Mouse (Mus musculus): ENCODE results near the gene Fabp3. TPM values are rescaled to one million over a fixed set of nuclear protein-coding genes. Genes with fewer than 3 reads are reported as not detected.
A peak's percentile ranks its signal among the peaks of the same experiment; 100 is the strongest.

Fabp3 gene
- total RNA-seq, 2 experiments from 2014 or later: 218 to 234 TPM

DNA sequence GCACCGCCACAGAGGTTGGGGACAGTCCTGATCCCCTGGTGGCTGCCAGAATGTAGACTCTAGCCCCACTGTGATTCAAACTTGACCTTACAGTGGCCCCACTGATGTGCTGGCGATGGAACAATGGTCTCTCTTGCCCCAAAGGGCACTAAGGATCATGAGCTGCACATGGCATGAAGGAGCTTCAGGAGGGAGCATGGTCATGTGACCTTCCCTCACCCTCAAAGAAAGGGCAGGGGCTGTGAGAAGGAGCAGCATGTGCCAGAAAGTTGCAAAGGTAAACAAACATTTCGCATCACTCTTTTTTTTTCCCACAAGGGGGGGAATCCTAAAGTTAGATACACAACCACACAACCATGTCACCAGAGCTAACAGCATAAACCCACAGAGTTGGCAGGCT is 9.7 kb downstream of the Fabp3 start:
- intact Hi-C loops (cut with DNase I): no loop called here
- DNase-seq (ENCODE audit: extremely low spot score in 1 of 2, low spot score in 2 of 2): no peak

DNA sequence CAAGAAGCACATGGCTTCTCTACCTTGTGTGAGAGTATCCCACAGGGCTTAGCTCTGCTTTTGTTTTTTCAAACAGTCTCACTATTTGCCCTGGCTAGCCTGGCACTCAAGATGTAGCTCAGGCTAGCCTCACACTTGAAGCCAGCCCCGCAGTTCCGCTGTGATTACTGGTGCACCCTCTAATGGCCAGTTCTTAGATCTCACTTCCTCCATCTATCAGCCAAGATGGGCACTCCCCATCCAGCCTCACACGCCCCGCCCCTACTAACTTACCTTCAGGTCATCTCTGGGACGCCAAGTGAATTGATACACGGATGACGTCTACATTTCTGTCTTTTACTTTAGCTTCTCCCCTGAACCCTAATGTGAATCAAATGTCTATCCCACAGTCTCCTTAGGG is 11.2 kb downstream of the Fabp3 start:
- DNase-seq (ENCODE audit: extremely low spot score in 1 of 2, low spot score in 2 of 2): no peak
- intact Hi-C loops (cut with DNase I): no loop called here

DNA sequence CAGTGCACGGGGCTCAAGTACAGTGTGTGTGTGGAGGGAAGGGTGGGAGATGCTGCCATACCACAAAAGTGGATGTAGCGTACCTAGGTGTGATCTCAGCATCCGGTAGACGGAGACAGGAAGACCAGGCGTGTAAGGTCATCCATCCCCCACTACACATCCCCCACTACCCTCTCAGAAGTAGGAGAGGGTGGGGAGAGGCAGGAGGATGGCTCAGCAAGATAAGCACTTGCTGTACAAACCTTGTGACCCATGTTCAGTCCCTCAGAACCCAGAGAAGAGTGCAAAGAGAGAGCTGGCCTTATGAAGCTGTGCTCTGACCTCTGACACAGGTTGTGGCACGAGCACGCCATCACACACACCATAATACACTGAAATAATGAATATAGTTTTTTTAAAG is 13.2 kb downstream of the Fabp3 start:
- intact Hi-C loops (cut with DNase I): no loop called here
- DNase-seq (ENCODE audit: extremely low spot score in 1 of 2, low spot score in 2 of 2): no peak

DNA sequence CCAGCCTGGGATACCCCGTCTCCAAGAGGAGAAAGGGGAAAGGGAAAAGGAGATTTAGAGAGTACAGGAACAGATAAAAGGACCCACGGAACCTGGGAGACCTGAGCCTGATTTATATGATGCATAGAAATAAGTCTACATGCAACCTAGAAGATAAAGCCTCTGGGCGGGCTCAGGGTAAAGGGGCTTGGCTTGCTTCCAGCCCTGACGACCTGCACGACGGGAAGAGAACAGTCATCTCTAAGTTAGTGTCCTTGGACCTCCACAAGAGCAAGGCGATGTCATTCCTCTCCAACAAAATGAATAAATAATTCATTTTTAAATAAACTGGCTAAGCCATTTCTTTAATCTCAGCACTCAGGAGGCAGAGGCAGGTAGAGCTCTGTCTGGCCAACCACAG is 14.2 kb downstream of the Fabp3 start:
- intact Hi-C loops (cut with DNase I): no loop called here
- DNase-seq (ENCODE audit: extremely low spot score in 1 of 2, low spot score in 2 of 2): no peak

DNA sequence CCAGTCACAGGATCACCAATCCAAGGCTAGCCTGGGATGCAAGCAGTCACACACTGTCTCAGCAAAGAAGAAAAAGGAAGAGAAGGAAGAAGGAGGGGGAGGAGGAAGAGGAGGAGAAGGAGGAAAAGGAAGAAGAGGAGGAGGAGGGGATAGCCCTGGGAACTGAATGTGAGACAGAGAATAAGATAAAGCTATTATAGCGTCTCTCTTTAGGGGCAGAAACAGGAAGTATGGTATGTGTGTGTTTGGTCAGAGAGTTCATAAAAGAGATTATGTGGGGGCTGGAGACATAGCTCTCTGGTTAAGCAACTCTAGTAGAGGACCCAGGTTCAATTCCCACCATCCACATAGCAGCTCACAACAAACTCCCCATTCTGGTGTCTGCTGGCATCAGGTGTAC is 14.8 kb downstream of the Fabp3 start:
- intact Hi-C loops (cut with DNase I): no loop called here
- no peak for DNase-seq (ENCODE audit: extremely low spot score in 1 of 2, low spot score in 2 of 2)

DNA sequence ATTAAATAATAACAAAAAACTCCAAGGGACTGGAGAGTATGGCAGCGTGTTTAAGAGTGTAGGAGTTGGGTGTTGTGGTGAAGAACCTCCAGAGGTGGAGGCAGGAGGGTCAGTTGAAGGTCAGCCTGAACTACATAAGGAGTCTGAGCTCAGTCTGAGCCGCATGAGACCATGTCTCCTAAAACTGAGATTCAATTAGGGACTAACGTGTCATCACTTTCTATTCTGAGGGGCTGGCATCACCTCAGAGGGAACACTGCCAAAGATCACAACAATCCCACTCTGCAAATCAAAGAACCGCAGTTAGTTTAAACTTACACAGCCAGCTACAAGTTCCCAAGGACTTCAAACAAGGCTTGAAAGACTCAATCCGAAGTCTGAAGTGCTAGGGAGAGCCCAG is 15.2 kb downstream of the Fabp3 start:
- intact Hi-C loops (cut with DNase I): no loop called here
- DNase-seq (ENCODE audit: extremely low spot score in 1 of 2, low spot score in 2 of 2): no peak

DNA sequence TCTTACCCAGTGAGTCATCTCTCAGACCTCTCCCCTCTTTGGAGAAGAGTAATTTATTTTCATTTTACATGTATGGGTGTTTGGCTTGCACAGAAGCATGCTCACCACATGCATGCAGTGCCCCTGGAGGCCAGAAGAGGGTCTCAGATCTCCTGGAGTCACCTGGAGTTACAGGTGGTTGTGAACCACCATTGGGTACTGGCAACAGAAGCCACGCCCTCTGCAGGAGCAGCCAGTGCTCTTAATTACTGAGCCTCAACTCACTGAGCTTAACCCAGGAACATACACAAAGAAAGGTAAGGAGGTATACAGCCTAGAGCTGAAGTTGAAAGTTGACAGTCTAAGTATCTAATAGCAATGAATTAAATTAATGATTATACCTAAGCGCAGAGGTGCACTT is 17.1 kb downstream of the Fabp3 start:
- DNase-seq (ENCODE audit: extremely low spot score in 1 of 2, low spot score in 2 of 2): no peak
- intact Hi-C loops (cut with DNase I): no loop called here

DNA sequence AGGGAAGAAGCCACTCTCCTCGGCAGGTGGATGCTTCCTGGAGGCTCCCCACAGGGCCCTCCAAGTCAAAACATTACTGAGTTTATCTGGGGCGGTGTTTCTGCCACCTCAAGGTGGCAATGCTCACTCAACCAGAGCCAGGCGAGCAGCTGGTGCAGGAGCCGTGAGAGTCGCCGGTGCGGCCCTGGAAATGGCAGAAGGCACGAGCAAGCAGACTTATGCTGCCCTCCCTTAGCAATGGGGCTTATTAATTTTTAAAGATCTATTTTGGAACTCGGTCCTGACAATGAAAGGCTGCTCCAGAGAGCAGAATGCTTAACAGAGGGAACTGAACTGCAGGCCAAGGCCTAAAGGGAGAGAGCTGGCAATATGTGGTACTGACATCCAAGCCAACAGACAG is 19.0 kb downstream of the Fabp3 start:
- intact Hi-C loops (cut with DNase I): no loop called here
- DNase-seq (ENCODE audit: extremely low spot score in 1 of 2, low spot score in 2 of 2): no peak

DNA sequence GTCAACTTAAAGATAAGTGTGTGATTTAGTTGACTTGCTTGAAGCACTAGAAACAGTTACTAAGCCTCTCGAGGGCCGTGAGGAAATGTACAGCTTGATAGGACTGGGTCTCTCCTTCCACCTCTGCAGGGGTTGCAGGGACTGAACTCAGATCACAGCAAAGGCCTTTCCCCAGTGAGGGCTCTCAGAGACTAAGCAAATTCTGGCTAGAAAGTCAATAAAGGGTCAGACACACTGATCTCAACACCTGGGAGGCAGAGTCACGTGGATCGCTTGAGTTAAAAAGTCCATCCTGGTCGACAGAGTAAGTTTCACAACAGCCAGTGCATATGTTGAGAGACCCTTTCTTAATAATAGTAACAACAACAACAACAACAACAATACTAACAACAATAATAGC is 27.5 kb downstream of the Fabp3 start:
- intact Hi-C loops (cut with DNase I): no loop called here
- no peak for DNase-seq (ENCODE audit: extremely low spot score in 1 of 2, low spot score in 2 of 2)

DNA sequence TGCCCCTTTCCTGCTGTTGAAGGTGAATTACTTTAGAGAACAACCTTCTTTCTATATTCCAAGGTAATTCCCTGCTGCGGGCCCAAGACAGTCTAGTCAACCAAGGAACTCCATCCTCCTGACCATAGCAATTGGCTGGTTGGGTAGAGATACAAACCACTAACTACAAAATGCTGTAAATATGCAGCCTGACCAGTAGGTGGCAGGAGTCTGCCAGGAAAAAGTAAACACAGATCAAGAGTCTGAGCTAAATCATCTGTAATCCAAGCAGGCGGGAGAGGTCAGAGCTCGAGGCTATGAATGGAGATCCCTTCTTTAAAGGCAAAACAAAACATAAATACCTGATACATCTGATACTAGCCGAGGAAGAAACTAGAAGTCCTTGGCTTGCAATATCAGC is 33.3 kb downstream of the Fabp3 start:
- intact Hi-C loops (cut with DNase I): no loop called here
- peak in 1 of 2 experiments; percentile 31 for DNase-seq (ENCODE audit: extremely low spot score in 1 of 2, low spot score in 2 of 2)

DNA sequence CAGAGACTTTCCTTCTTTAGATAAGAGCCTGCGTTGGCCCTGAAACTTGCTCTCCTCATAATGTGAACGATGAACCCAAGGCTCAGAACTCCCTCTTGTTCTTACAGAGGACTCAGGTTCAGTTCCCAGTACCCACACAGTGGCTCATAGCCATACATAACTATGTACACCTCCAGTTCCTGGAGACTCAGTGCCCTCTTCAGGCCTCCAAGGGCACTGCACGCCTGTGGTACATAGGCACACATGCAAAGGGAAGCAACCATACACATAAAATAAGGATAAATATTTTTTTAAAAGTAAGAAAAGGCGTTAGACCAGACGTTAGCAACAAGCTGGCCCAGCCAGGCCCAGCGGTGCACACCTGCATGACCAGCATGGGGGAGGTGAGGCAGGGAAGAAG is 41.3 kb downstream of the Fabp3 start:
- no peak for DNase-seq (ENCODE audit: extremely low spot score in 1 of 2, low spot score in 2 of 2)
- intact Hi-C loops (cut with DNase I): no loop called here

DNA sequence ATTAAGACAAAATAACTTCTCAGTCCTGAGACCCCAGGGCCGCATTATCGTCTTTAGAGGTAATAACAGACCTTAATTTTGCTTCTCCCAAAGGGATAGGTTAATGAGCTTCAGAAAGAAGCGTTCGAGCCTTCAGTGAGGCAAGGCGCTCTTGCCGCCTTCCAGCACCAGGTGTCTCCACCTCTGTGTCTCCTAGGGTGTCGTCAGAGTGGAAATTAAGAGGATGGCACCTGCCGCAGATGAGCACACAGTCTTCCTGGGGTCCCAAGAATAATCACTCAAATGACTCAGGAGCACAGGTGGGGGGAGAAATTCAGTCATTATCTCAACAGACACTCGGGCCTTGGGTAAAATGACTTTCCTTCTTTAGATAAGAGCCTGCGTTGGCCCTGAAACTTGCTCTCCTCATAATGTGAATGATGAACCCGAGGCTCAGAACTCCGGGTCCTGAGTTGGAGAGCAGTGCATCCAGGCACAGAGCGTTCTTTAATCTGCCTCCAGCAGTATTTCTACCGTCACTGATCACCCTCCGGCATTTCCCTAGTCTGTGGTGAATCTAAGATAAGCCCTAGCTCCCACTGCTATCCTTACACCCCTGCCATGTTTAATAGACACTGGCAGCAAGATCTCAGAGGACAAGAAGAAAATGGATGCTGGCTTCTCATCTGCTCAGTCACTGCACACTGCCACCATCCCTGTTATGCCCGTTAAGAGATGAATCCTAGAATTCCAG is 42.5 kb downstream of the Fabp3 start:
- intact Hi-C loops (cut with DNase I): no loop called here
- no peak for DNase-seq (ENCODE audit: extremely low spot score in 1 of 2, low spot score in 2 of 2)

DNA sequence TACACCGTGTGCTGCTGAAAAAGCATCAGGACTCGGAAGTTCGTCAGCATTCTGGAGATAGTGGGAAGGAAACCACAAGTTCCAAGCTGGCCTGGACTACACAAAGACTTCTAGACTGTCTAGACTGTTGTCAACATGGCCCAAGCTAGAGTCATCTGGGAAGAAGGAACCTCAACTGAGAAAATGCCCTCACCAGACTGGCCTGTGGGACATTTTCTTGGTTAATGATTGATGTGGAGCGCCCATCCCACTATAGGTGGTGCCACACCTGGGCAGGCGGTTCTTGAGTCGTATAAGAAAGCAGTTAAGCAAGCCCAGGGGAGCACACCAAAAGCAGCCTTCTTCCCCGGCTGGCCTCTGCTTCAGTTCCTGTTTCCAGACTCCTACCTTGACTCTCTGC is 44.2 kb downstream of the Fabp3 start:
- no peak for DNase-seq (ENCODE audit: extremely low spot score in 1 of 2, low spot score in 2 of 2)
- intact Hi-C loops (cut with DNase I): no loop called here

DNA sequence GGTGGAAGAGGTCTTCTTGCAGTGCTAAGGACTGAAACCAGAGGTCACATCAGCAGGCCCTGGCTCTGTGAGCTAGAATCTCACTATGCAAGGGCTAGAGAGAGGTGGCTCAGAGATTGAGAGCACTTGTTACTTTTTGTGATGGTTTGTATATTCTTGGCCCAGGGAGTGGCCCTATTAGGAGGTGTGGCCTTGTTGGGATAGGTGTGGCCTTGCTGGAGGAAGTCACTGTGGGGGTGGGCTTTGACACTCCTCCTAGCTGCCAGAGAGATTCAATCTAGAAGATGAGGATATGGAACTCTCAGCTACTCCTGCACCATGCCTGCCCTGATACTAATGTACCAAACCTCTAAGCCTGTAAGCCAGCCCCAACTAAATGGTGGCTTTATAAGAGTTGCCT is 49.6 kb downstream of the Fabp3 start:
- no peak for DNase-seq (ENCODE audit: extremely low spot score in 1 of 2, low spot score in 2 of 2)
- intact Hi-C loops (cut with DNase I): no loop called here

DNA sequence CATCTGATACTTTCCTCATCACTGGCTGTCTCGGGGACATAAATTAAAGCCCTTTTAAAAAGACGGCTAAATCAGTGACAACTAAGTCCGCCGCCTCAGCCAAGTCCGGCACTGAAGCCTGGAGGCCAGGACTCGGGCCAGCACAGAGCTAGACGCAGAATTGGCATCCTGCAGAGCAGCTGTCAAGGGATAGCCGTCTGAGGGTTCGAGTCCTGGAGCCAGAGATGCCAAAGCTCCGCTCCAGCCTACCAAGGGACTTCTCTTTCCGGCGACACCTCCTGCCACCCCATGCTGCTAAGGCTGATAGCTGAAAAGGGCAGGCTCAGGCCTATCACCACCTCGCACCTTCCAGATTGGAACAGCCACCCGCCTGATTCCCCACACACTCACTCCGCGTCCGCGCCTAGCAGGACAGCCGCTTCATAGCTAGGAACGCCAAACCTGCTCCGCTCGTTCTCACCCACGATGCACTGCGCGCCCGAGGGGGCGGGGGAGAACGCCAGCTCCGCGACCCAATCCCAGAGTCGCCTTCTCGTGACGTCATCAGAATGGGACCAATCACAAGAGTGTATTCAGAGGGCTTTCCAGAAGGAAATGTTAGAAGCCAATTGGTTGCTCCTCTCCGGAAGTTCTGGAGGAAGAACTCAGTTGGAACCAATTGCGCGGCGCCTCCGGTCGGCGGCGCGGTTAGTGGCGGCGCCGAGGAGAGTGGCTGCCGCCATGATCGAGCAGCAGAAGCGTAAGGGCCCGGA is 51.3 kb downstream of the Fabp3 start, which contains the start of the genes Zcchc17 and Snrnp40:
Zcchc17 (minus strand) TSS at position 458 of the 752 bp plus-strand sequence.
Snrnp40 (plus strand) TSS at position 647 of the 752 bp plus-strand sequence.
- intact Hi-C loops (cut with DNase I): no loop called here
- peak; percentile 100 for DNase-seq (ENCODE audit: extremely low spot score in 1 of 2, low spot score in 2 of 2)

DNA sequence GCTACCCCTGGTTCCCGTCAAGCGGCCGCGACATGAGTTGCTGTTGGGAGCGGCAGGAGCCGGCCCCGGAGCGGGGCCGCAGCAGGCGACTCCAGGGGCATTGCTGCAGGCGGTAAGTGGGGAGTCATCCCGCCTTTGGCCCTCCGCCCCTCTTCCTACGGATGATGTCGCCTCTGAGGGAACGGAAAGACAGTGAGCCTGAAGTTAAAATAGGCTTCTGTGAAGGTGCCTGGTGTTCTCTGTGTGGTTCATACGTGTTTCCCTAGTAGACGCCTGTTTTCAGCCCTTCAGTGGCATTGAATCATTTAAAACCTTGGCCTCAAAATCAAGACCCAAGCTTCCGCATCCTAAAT is 51.8 kb downstream of the Fabp3 start:
- no peak for DNase-seq (ENCODE audit: extremely low spot score in 1 of 2, low spot score in 2 of 2)
- intact Hi-C loops (cut with DNase I): no loop called here

Other genes with a start within 250 kb of the Fabp3 start
- gene Pef1, start 206.0 kb upstream of the Fabp3 start, total RNA-seq (2021): 10 to 100 TPM; 42.6 to 42.8 TPM
- 10 to 100 TPM; 11.2 TPM for gene Hcrtr1, start 169.2 kb upstream of the Fabp3 start, total RNA-seq (2021)
- 1 to 10 TPM; 2.3 to 2.7 TPM for gene Tinagl1, start 133.5 kb upstream of the Fabp3 start, total RNA-seq (2021)
- gene Gm853, start 86.2 kb upstream of the Fabp3 start, total RNA-seq (2021): not detected
- 1 to 10 TPM; 2.9 to 3.1 TPM for gene Serinc2, start 29.4 kb upstream of the Fabp3 start, total RNA-seq (2021)
- gene Gm10570, start 79 bp downstream of the Fabp3 start, total RNA-seq (2021): 1 to 10 TPM in 1 of 2 experiments, not detected in 1; 1.8 TPM
- gene Zcchc17, start 51.3 kb downstream of the Fabp3 start, total RNA-seq (2021): 10 to 100 TPM; 49.0 to 54.6 TPM
- 10 to 100 TPM; 30.2 to 34.4 TPM for gene Snrnp40, start 51.5 kb downstream of the Fabp3 start, total RNA-seq (2021)